ENCODE assay signal across 8 mouse cellular contexts in the genomic region with DNA sequence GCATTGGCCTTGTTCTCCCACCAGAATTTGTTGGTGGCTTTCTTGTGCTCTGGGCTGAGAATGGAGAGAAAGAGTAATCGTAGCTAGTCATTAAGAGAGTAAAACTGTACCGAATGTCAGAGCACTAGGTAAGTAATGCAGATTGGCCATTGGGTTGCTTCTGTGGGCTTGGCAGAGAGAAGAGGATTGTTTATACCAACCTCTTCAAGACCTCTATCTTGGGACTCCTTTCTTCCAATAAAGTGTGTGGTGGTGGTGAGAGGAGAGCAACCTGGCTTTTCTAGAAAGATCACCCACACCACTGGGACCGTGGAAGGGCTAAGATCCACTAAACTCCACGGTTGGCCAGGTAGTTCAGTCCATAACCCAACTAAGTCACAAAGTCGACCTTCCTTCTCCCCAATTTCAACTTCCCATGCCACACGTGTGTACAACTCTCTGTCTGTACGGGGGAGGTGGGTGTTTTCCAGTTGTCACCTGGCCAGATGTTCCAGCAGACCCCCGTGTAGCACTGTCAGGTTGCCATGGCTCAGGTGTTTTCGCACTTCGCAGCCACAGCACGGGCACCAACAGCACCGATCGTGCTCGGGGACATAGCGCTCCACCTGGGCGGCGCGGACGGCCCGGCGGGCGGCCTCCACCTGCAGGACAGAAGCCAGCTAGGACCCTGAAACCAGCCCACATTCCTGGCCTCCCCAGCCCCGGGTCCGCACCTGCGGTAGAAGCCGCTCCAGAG. TPM values are rescaled to one million over a fixed set of nuclear protein-coding genes. Genes with fewer than 3 reads are reported as not detected.
A peak's percentile ranks its signal among the peaks of the same experiment; 100 is the strongest.
DNase-seq lines count a peak whose midpoint lies in the region; ATAC-seq lines count a peak whose summit lies in the region.

No protein-coding gene starts in this region.

- H3K36me3 ChIP-seq in heart, embryonic 12.5 days = peaks cover 35% of the 10 kb centered on the region
- H3K36me3 ChIP-seq in liver, embryonic 11.5 days (ENCODE audit: control insufficient read depth, insufficient read depth, low read length) = peaks cover 12% of the 10 kb centered on the region

- H3K4me3 ChIP-seq in heart, embryonic 12.5 days = peak overlapping the region; percentile 95
- peak overlapping the region; percentile 96 for H3K4me3 ChIP-seq in liver, embryonic 11.5 days (ENCODE audit: low read depth, low read length)

- peak overlapping the region; percentile 92 for H3K9ac ChIP-seq in heart, embryonic 12.5 days
- H3K9ac ChIP-seq in liver, embryonic 11.5 days (ENCODE audit: low read depth, low read length) = peak overlapping the region; percentile 95

- no peaks in the 10 kb centered on the region for H3K9me3 ChIP-seq in heart, embryonic 12.5 days (replicated peaks)
- H3K9me3 ChIP-seq in liver, embryonic 11.5 days (ENCODE audit: control insufficient read depth, low read length) = no peaks in the 10 kb centered on the region

- no peaks in the 10 kb centered on the region for H3K27me3 ChIP-seq in heart, embryonic 12.5 days (replicated peaks)
- no peaks in the 10 kb centered on the region for H3K27me3 ChIP-seq in liver, embryonic 11.5 days (replicated peaks; ENCODE audit: control insufficient read depth, insufficient read depth, low read length)

- WGBS in heart, embryonic 12.5 days = 7% methylated on average over 26 of the region's 26 CpGs
- 6% methylated on average over 26 of the region's 26 CpGs for WGBS in liver, embryonic 11.5 days

- H3K4me2 ChIP-seq in heart, embryonic 12.5 days = peak overlapping the region; percentile 83
- H3K4me2 ChIP-seq in liver, embryonic 11.5 days = peak overlapping the region; percentile 87

- peaks cover 9% of the 10 kb centered on the region for H3K4me1 ChIP-seq in heart, embryonic 12.5 days (replicated peaks)
- H3K4me1 ChIP-seq in liver, embryonic 11.5 days (replicated peaks; ENCODE audit: control insufficient read depth, insufficient read depth, low read length) = peaks cover 2% of the 10 kb centered on the region; the same call in 1 of the 2 replicates

- H3K27ac ChIP-seq in heart, embryonic 12.5 days (ENCODE audit: poor library complexity, severe bottlenecking) = peak overlapping the region; percentile 60
- H3K27ac ChIP-seq in liver, embryonic 11.5 days (ENCODE audit: low read depth, low read length) = peak overlapping the region; percentile 63

- no peak for DNase-seq in heart, adult 8-10 months (ENCODE audit: low spot score)
- DNase-seq in liver, embryonic 11.5 days (ENCODE audit: low spot score) = no peak
- no peak for DNase-seq in frontal cortex, postnatal 14 days (ENCODE audit: low spot score in 2 of 2)
- no peak for DNase-seq in cerebellum, adult 18-20 months
- no peak for DNase-seq in thymus, postnatal 36 days

- ATAC-seq in heart, embryonic 12.5 days (ENCODE audit: insufficient number of reproducible peaks, low FRiP score) = peak; percentile 77
- ATAC-seq in CD4-positive, CD25-positive, alpha-beta regulatory T cell, adult 4 months = peak; percentile 32
- ATAC-seq in erythroid progenitor cell, adult 5-6 weeks (replicated peaks; ENCODE audit: low FRiP score, poor library complexity, severe bottlenecking) = peak; percentile 72
- peak; percentile 69 for ATAC-seq in liver, embryonic 11.5 days (replicated peaks; ENCODE audit: low FRiP score)

RNA-seq across cellular contexts. Expression of a gene that starts 1.0 kb away (rescaled TPM):
- polyA plus RNA-seq in heart, embryonic 12.5 days (2016; fragmentation: Nextera tagmentation; extraction: Ambion mirVana) = 19.1 and 21.6 TPM in 2 replicates
- 1 to 10 TPM; 4.9 to 8.0 (median 5.5) TPM for total RNA-seq in heart, adult 8-10 months (2022)
- 10 to 100 TPM; 24.7 to 27.2 TPM for polyA plus RNA-seq in CD4-positive, CD25-positive, alpha-beta regulatory T cell, adult 4 months (2017; shearing (Covaris generic))
- total RNA-seq in erythroid progenitor cell, adult 5-6 weeks (2015; ENCODE audit: low replicate concordance) = 32.1 and 61.2 TPM in 2 replicates
- 25.3 and 25.9 TPM in 2 replicates for total RNA-seq in erythroid progenitor cell, adult 5-6 weeks (2017; ENCODE audit: low replicate concordance)
- 25.0 and 26.1 TPM in 2 replicates for polyA plus RNA-seq in liver, embryonic 11.5 days (2014; fragmentation: Nextera tagmentation; extraction: Ambion mirVana)

RNA-seq across cellular contexts. Expression of a gene that starts 9.9 kb away (rescaled TPM):
- 82.6 and 85.2 TPM in 2 replicates for polyA plus RNA-seq in heart, embryonic 12.5 days (2016; fragmentation: Nextera tagmentation; extraction: Ambion mirVana)
- total RNA-seq in heart, adult 8-10 months (2022) = 10 to 100 TPM; 38.3 to 42.9 (median 41.2) TPM
- polyA plus RNA-seq in CD4-positive, CD25-positive, alpha-beta regulatory T cell, adult 4 months (2017; shearing (Covaris generic)) = 100 to 1,000 TPM; 143 to 153 TPM
- 19.5 and 34.8 TPM in 2 replicates for total RNA-seq in erythroid progenitor cell, adult 5-6 weeks (2015; ENCODE audit: low replicate concordance)
- 5.8 and 52.0 TPM in 2 replicates for total RNA-seq in erythroid progenitor cell, adult 5-6 weeks (2017; ENCODE audit: low replicate concordance)
- 99.5 and 107 TPM in 2 replicates for polyA plus RNA-seq in liver, embryonic 11.5 days (2014; fragmentation: Nextera tagmentation; extraction: Ambion mirVana)

RNA-seq across cellular contexts. Expression of a gene that starts 10.4 kb away (rescaled TPM):
- polyA plus RNA-seq in heart, embryonic 12.5 days (2016; fragmentation: Nextera tagmentation; extraction: Ambion mirVana) = 1,234 and 1,239 TPM in 2 replicates
- 100 to 1,000 TPM; 784 to 974 (median 849) TPM for total RNA-seq in heart, adult 8-10 months (2022)
- 1,000 to 10,000 TPM; 2,962 to 3,624 TPM for polyA plus RNA-seq in CD4-positive, CD25-positive, alpha-beta regulatory T cell, adult 4 months (2017; shearing (Covaris generic))
- 682 and 851 TPM in 2 replicates for total RNA-seq in erythroid progenitor cell, adult 5-6 weeks (2015; ENCODE audit: low replicate concordance)
- total RNA-seq in erythroid progenitor cell, adult 5-6 weeks (2017; ENCODE audit: low replicate concordance) = 327 and 425 TPM in 2 replicates
- 2,656 and 2,838 TPM in 2 replicates for polyA plus RNA-seq in liver, embryonic 11.5 days (2014; fragmentation: Nextera tagmentation; extraction: Ambion mirVana)

RNA-seq across cellular contexts. Expression of a gene that starts 20.7 kb away (rescaled TPM):
- 28.1 and 33.0 TPM in 2 replicates for polyA plus RNA-seq in heart, embryonic 12.5 days (2016; fragmentation: Nextera tagmentation; extraction: Ambion mirVana)
- 10 to 100 TPM; 22.5 to 24.5 (median 22.9) TPM for total RNA-seq in heart, adult 8-10 months (2022)
- 10 to 100 TPM; 16.1 to 19.7 TPM for polyA plus RNA-seq in CD4-positive, CD25-positive, alpha-beta regulatory T cell, adult 4 months (2017; shearing (Covaris generic))
- 0.72 and 5.0 TPM in 2 replicates for total RNA-seq in erythroid progenitor cell, adult 5-6 weeks (2015; ENCODE audit: low replicate concordance)
- total RNA-seq in erythroid progenitor cell, adult 5-6 weeks (2017; ENCODE audit: low replicate concordance) = 9.1 and 16.1 TPM in 2 replicates
- polyA plus RNA-seq in liver, embryonic 11.5 days (2014; fragmentation: Nextera tagmentation; extraction: Ambion mirVana) = 33.2 TPM in 2 replicates

RNA-seq across cellular contexts. Expression of a gene that starts 23.6 kb away (rescaled TPM):
- not detected in 2 replicates for polyA plus RNA-seq in heart, embryonic 12.5 days (2016; fragmentation: Nextera tagmentation; extraction: Ambion mirVana)
- not detected for total RNA-seq in heart, adult 8-10 months (2022)
- under 1 TPM in 1 of 2 experiments, not detected in 1; 0.43 TPM for polyA plus RNA-seq in CD4-positive, CD25-positive, alpha-beta regulatory T cell, adult 4 months (2017; shearing (Covaris generic))
- total RNA-seq in erythroid progenitor cell, adult 5-6 weeks (2015; ENCODE audit: low replicate concordance) = not detected in 2 replicates
- not detected in 2 replicates for total RNA-seq in erythroid progenitor cell, adult 5-6 weeks (2017; ENCODE audit: low replicate concordance)
- not detected in 2 replicates for polyA plus RNA-seq in liver, embryonic 11.5 days (2014; fragmentation: Nextera tagmentation; extraction: Ambion mirVana)
